Mouse (Mus musculus): ENCODE measurements around the gene Serpinf1.
A peak's percentile ranks its signal among the peaks of the same experiment; 100 is the strongest.

Gene Serpinf1

GRCm38 (mm10) chr11:75422013-75422792 lies at the start of gene Serpinf1:
Gene Serpinf1 (minus strand): TSS chr11:75422701.
- no peak for DNase-seq (ENCODE audit: low spot score in 2 of 2)

GRCm38 (mm10) chr11:75470675-75471074 lies 48.2 kb upstream of the Serpinf1 start:
- DNase-seq (ENCODE audit: low spot score in 2 of 2): no peak

GRCm38 (mm10) chr11:75469261-75469660 lies 46.8 kb upstream of the Serpinf1 start:
- no peak for DNase-seq (ENCODE audit: low spot score in 2 of 2)

- DNase-seq (ENCODE audit: low spot score in 2 of 2): no peak
Observed at GRCm38 (mm10) chr11:75468410-75468809, 45.9 kb upstream of the Serpinf1 start.

- peak in 1 of 2 experiments; percentile 59 for DNase-seq (ENCODE audit: low spot score in 2 of 2)
Observed at GRCm38 (mm10) chr11:75467512-75468215, 45.2 kb upstream of the Serpinf1 start.

- DNase-seq (ENCODE audit: low spot score in 2 of 2): no peak
Observed at GRCm38 (mm10) chr11:75466731-75467505, 44.4 kb upstream of the Serpinf1 start.

GRCm38 (mm10) chr11:75465051-75465450 lies 42.5 kb upstream of the Serpinf1 start:
- DNase-seq (ENCODE audit: low spot score in 2 of 2): no peak

GRCm38 (mm10) chr11:75464417-75464816 lies 41.9 kb upstream of the Serpinf1 start:
- no peak for DNase-seq (ENCODE audit: low spot score in 2 of 2)

GRCm38 (mm10) chr11:75463624-75464023 lies 41.1 kb upstream of the Serpinf1 start:
- DNase-seq (ENCODE audit: low spot score in 2 of 2): no peak

- peak; percentile 80 to 82 for DNase-seq (ENCODE audit: low spot score in 2 of 2)
Observed at GRCm38 (mm10) chr11:75462865-75463336, 40.4 kb upstream of the Serpinf1 start.

GRCm38 (mm10) chr11:75462253-75462783 lies 39.8 kb upstream of the Serpinf1 start:
- peak; percentile 60 to 72 for DNase-seq (ENCODE audit: low spot score in 2 of 2)

- DNase-seq (ENCODE audit: low spot score in 2 of 2): no peak
Observed at GRCm38 (mm10) chr11:75461743-75462252, 39.3 kb upstream of the Serpinf1 start.

GRCm38 (mm10) chr11:75460844-75461742 lies 38.6 kb upstream of the Serpinf1 start, which contains the start of gene Tlcd2:
Gene Tlcd2 (plus strand): TSS chr11:75461715.
- peak; percentile 100 for DNase-seq (ENCODE audit: low spot score in 2 of 2)

GRCm38 (mm10) chr11:75460103-75460843 lies 37.8 kb upstream of the Serpinf1 start:
- peak; percentile 95 to 96 for DNase-seq (ENCODE audit: low spot score in 2 of 2)

- DNase-seq (ENCODE audit: low spot score in 2 of 2): no peak
Observed at GRCm38 (mm10) chr11:75459751-75460102, 37.2 kb upstream of the Serpinf1 start.

GRCm38 (mm10) chr11:75459141-75459711 lies 36.7 kb upstream of the Serpinf1 start:
- DNase-seq (ENCODE audit: low spot score in 2 of 2): peak in 1 of 2 experiments; percentile 43

GRCm38 (mm10) chr11:75458628-75459041 lies 36.1 kb upstream of the Serpinf1 start:
- peak in 1 of 2 experiments; percentile 47 for DNase-seq (ENCODE audit: low spot score in 2 of 2)

GRCm38 (mm10) chr11:75458169-75458568 lies 35.7 kb upstream of the Serpinf1 start:
- DNase-seq (ENCODE audit: low spot score in 2 of 2): peak in 1 of 2 experiments; percentile 49

GRCm38 (mm10) chr11:75456440-75456871 lies 34.0 kb upstream of the Serpinf1 start:
- DNase-seq (ENCODE audit: low spot score in 2 of 2): no peak

Data from right cerebral cortex, postnatal 10 days (tissue).